Mouse (Mus musculus): ENCODE measurements around the gene Dus3l. TPM values are rescaled to one million over a fixed set of nuclear protein-coding genes. Genes with fewer than 3 reads are reported as not detected.

Gene Dus3l
- polyA plus RNA-seq, 1 experiment from 2014 or later = 28.3 TPM

GRCm38 (mm10) chr17:56802065-56802464 is 37.5 kb downstream of the Dus3l start:
- Histone ChIP-seq H3K9ac (no peak overlapping the region), H3K4me1 (replicated peaks) (no peaks in the 10 kb centered on the region), H3K4me3 (no peak overlapping the region), H3K27ac (no peak overlapping the region), H3K4me2 (no peak overlapping the region), H3K9me3 (replicated peaks) (no peaks in the 10 kb centered on the region), H3K27me3 (no peaks in the 10 kb centered on the region), H3K36me3 (peaks cover 5% of the 10 kb centered on the region; the same call in 1 of the 2 replicates)
- no peak for ATAC-seq (replicated peaks; ENCODE audit: insufficient number of reproducible peaks, insufficient read depth, low FRiP score, low read depth)
- 73% methylated on average over 8 of the region's 8 CpGs for WGBS

- no peak overlapping the region for H3K9ac ChIP-seq
- no peak overlapping the region for H3K27ac ChIP-seq
- H3K4me1 ChIP-seq (replicated peaks) = peaks cover 8% of the 10 kb centered on the region
- H3K36me3 ChIP-seq = peaks cover 5% of the 10 kb centered on the region; the same call in 1 of the 2 replicates
- ATAC-seq (replicated peaks; ENCODE audit: insufficient number of reproducible peaks, insufficient read depth, low FRiP score, low read depth) = no peak
- WGBS = 69% methylated on average over 5 of the region's 5 CpGs
- H3K4me2 ChIP-seq = no peak overlapping the region
- no peaks in the 10 kb centered on the region for H3K9me3 ChIP-seq (replicated peaks)
- no peak overlapping the region for H3K4me3 ChIP-seq
- H3K27me3 ChIP-seq = no peaks in the 10 kb centered on the region
Observed at GRCm38 (mm10) chr17:56804952-56805351, 40.4 kb downstream of the Dus3l start.

GRCm38 (mm10) chr17:56805784-56806183 is 41.2 kb downstream of the Dus3l start:
- WGBS = 78% methylated on average over 1 of the region's 1 CpGs
- Histone ChIP-seq H3K36me3 (peaks cover 5% of the 10 kb centered on the region; the same call in 1 of the 2 replicates), H3K9ac (no peak overlapping the region), H3K9me3 (replicated peaks) (no peaks in the 10 kb centered on the region), H3K27ac (no peak overlapping the region), H3K27me3 (no peaks in the 10 kb centered on the region), H3K4me2 (no peak overlapping the region), H3K4me3 (no peak overlapping the region), H3K4me1 (replicated peaks) (peaks cover 16% of the 10 kb centered on the region)
- no peak for ATAC-seq (replicated peaks; ENCODE audit: insufficient number of reproducible peaks, insufficient read depth, low FRiP score, low read depth)

- Histone ChIP-seq H3K4me1 (replicated peaks) (peaks cover 25% of the 10 kb centered on the region), H3K27ac (no peak overlapping the region), H3K9me3 (replicated peaks) (no peaks in the 10 kb centered on the region), H3K36me3 (no peaks in the 10 kb centered on the region), H3K4me3 (no peak overlapping the region), H3K4me2 (no peak overlapping the region), H3K9ac (no peak overlapping the region), H3K27me3 (no peaks in the 10 kb centered on the region)
- peak; percentile 63 for ATAC-seq (replicated peaks; ENCODE audit: insufficient number of reproducible peaks, insufficient read depth, low FRiP score, low read depth)
- WGBS = 7% methylated on average over 9 of the region's 9 CpGs
Observed at GRCm38 (mm10) chr17:56808518-56808917, 44.0 kb downstream of the Dus3l start.

- no peak overlapping the region for H3K9ac ChIP-seq
- no peaks in the 10 kb centered on the region for H3K9me3 ChIP-seq (replicated peaks)
- H3K36me3 ChIP-seq = no peaks in the 10 kb centered on the region
- WGBS = 6% methylated on average over 3 of the region's 3 CpGs
- ATAC-seq (replicated peaks; ENCODE audit: insufficient number of reproducible peaks, insufficient read depth, low FRiP score, low read depth) = peak; percentile 81
- H3K4me2 ChIP-seq = no peak overlapping the region
- no peak overlapping the region for H3K4me3 ChIP-seq
- H3K27ac ChIP-seq = peak overlapping the region; percentile 95
- no peaks in the 10 kb centered on the region for H3K27me3 ChIP-seq
- peaks cover 40% of the 10 kb centered on the region for H3K4me1 ChIP-seq (replicated peaks)
Observed at GRCm38 (mm10) chr17:56810245-56810644, 45.7 kb downstream of the Dus3l start.

GRCm38 (mm10) chr17:56814316-56815056 is 49.9 kb downstream of the Dus3l start:
- Histone ChIP-seq H3K4me1 (replicated peaks) (peaks cover 42% of the 10 kb centered on the region), H3K27me3 (no peaks in the 10 kb centered on the region), H3K36me3 (no peaks in the 10 kb centered on the region), H3K9me3 (replicated peaks) (no peaks in the 10 kb centered on the region), H3K9ac (no peak overlapping the region), H3K27ac (peak overlapping the region; percentile 31; the same call in 1 of the 2 replicates), H3K4me2 (no peak overlapping the region), H3K4me3 (no peak overlapping the region)
- ATAC-seq (replicated peaks; ENCODE audit: insufficient number of reproducible peaks, insufficient read depth, low FRiP score, low read depth) = peak; percentile 58; the same call in 1 of the 2 replicates
- WGBS = 14% methylated on average over 24 of the region's 24 CpGs

GRCm38 (mm10) chr17:56815057-56815345 is 50.4 kb downstream of the Dus3l start:
- Histone ChIP-seq H3K4me3 (no peak overlapping the region), H3K27me3 (no peaks in the 10 kb centered on the region), H3K27ac (peak overlapping the region; percentile 31; the same call in 1 of the 2 replicates), H3K36me3 (no peaks in the 10 kb centered on the region), H3K9ac (no peak overlapping the region), H3K4me2 (no peak overlapping the region), H3K4me1 (replicated peaks) (peaks cover 41% of the 10 kb centered on the region), H3K9me3 (replicated peaks) (no peaks in the 10 kb centered on the region)
- WGBS = 73% methylated on average over 3 of the region's 3 CpGs
- ATAC-seq (replicated peaks; ENCODE audit: insufficient number of reproducible peaks, insufficient read depth, low FRiP score, low read depth) = no peak

- 40% methylated on average over 11 of the region's 11 CpGs for WGBS
- Histone ChIP-seq H3K4me2 (no peak overlapping the region), H3K4me1 (replicated peaks) (peaks cover 25% of the 10 kb centered on the region), H3K4me3 (no peak overlapping the region), H3K36me3 (no peaks in the 10 kb centered on the region), H3K27ac (no peak overlapping the region), H3K9me3 (replicated peaks) (no peaks in the 10 kb centered on the region), H3K27me3 (no peaks in the 10 kb centered on the region), H3K9ac (no peak overlapping the region)
- ATAC-seq (replicated peaks; ENCODE audit: insufficient number of reproducible peaks, insufficient read depth, low FRiP score, low read depth) = no peak
Observed at GRCm38 (mm10) chr17:56818067-56818636, 53.6 kb downstream of the Dus3l start.

- Histone ChIP-seq H3K9me3 (replicated peaks) (no peaks in the 10 kb centered on the region), H3K9ac (no peak overlapping the region), H3K4me2 (no peak overlapping the region), H3K27me3 (no peaks in the 10 kb centered on the region), H3K4me1 (replicated peaks) (peaks cover 20% of the 10 kb centered on the region), H3K27ac (peak overlapping the region; percentile 55), H3K36me3 (no peaks in the 10 kb centered on the region), H3K4me3 (no peak overlapping the region)
- no peak for ATAC-seq (replicated peaks; ENCODE audit: insufficient number of reproducible peaks, insufficient read depth, low FRiP score, low read depth)
- 57% methylated on average over 6 of the region's 6 CpGs for WGBS
Observed at GRCm38 (mm10) chr17:56819032-56819545, 54.5 kb downstream of the Dus3l start.

Other genes with a start within 250 kb of the Dus3l start
- 0.23 and 1.0 TPM in 2 replicates for gene Gm20219, start 210.4 kb upstream of the Dus3l start, polyA plus RNA-seq (2015; fragmentation: Nextera tagmentation; extraction: Ambion mirVana)
- 52.2 and 63.9 TPM in 2 replicates for gene Safb2, start 180.2 kb upstream of the Dus3l start, polyA plus RNA-seq (2015; fragmentation: Nextera tagmentation; extraction: Ambion mirVana)
- gene Safb, start 179.9 kb upstream of the Dus3l start, polyA plus RNA-seq (2015; fragmentation: Nextera tagmentation; extraction: Ambion mirVana) = 71.2 and 76.0 TPM in 2 replicates
- 289 and 331 TPM in 2 replicates for gene 2410015M20Rik, start 155.0 kb upstream of the Dus3l start, polyA plus RNA-seq (2015; fragmentation: Nextera tagmentation; extraction: Ambion mirVana)
- gene Rpl36, start 151.3 kb upstream of the Dus3l start, polyA plus RNA-seq (2015; fragmentation: Nextera tagmentation; extraction: Ambion mirVana) = 1,116 and 1,311 TPM in 2 replicates
- 46.4 and 57.4 TPM in 2 replicates for gene Lonp1, start 137.9 kb upstream of the Dus3l start, polyA plus RNA-seq (2015; fragmentation: Nextera tagmentation; extraction: Ambion mirVana)
- 0.09 and 0.13 TPM in 2 replicates for gene Catsperd, start 136.6 kb upstream of the Dus3l start, polyA plus RNA-seq (2015; fragmentation: Nextera tagmentation; extraction: Ambion mirVana)
- gene Ranbp3, start 91.5 kb upstream of the Dus3l start, polyA plus RNA-seq (2015; fragmentation: Nextera tagmentation; extraction: Ambion mirVana) = 51.9 and 65.2 TPM in 2 replicates
- gene Ndufa11, start 47.0 kb upstream of the Dus3l start, polyA plus RNA-seq (2015; fragmentation: Nextera tagmentation; extraction: Ambion mirVana) = 912 and 1,025 TPM in 2 replicates
- 11.6 and 16.5 TPM in 2 replicates for gene Vmac, start 46.7 kb upstream of the Dus3l start, polyA plus RNA-seq (2015; fragmentation: Nextera tagmentation; extraction: Ambion mirVana)
- 19.8 and 25.7 TPM in 2 replicates for gene Nrtn, start 7.2 kb upstream of the Dus3l start, polyA plus RNA-seq (2015; fragmentation: Nextera tagmentation; extraction: Ambion mirVana)
- 0.92 and 1.1 TPM in 2 replicates for gene Prr22, start 5.5 kb downstream of the Dus3l start, polyA plus RNA-seq (2015; fragmentation: Nextera tagmentation; extraction: Ambion mirVana)
- 4.8 and 6.3 TPM in 2 replicates for gene Rfx2, start 66.3 kb downstream of the Dus3l start, polyA plus RNA-seq (2015; fragmentation: Nextera tagmentation; extraction: Ambion mirVana)
- gene Acsbg2, start 109.7 kb downstream of the Dus3l start, polyA plus RNA-seq (2015; fragmentation: Nextera tagmentation; extraction: Ambion mirVana) = not detected in 2 replicates
- gene 1700061G19Rik, start 110.7 kb downstream of the Dus3l start, polyA plus RNA-seq (2015; fragmentation: Nextera tagmentation; extraction: Ambion mirVana) = 0.30 and 0.43 TPM in 2 replicates
- 25.8 and 35.3 TPM in 2 replicates for gene Mllt1, start 170.7 kb downstream of the Dus3l start, polyA plus RNA-seq (2015; fragmentation: Nextera tagmentation; extraction: Ambion mirVana)
- 0.08 TPM in 1 of 2 replicates, not detected in the other for gene Acer1, start 217.4 kb downstream of the Dus3l start, polyA plus RNA-seq (2015; fragmentation: Nextera tagmentation; extraction: Ambion mirVana)
- gene Clpp, start 225.5 kb downstream of the Dus3l start, polyA plus RNA-seq (2015; fragmentation: Nextera tagmentation; extraction: Ambion mirVana) = 103 and 114 TPM in 2 replicates
- 52.1 and 52.4 TPM in 2 replicates for gene Alkbh7, start 232.6 kb downstream of the Dus3l start, polyA plus RNA-seq (2015; fragmentation: Nextera tagmentation; extraction: Ambion mirVana)
- 0.33 TPM in 1 of 2 replicates, not detected in the other for gene Pspn, start 235.3 kb downstream of the Dus3l start, polyA plus RNA-seq (2015; fragmentation: Nextera tagmentation; extraction: Ambion mirVana)
- 33.7 and 41.1 TPM in 2 replicates for gene Gtf2f1, start 246.5 kb downstream of the Dus3l start, polyA plus RNA-seq (2015; fragmentation: Nextera tagmentation; extraction: Ambion mirVana)
- gene Gm17949, start 246.7 kb downstream of the Dus3l start, polyA plus RNA-seq (2015; fragmentation: Nextera tagmentation; extraction: Ambion mirVana) = 0.23 and 0.48 TPM in 2 replicates

All from heart, embryonic 15.5 days (tissue).